Mouse (Mus musculus): ENCODE measurements at regions not wholly inside any gene's neighbourhood (a gene's known extent, or its start where the extent isn't known, plus 50 kb on each side); places are given as distances from the start of the nearest gene placed in this dataset.
"Not testable (repeated sequence)": the region's sequence is repeated elsewhere in the genome, so short reads cannot be mapped to it uniquely, and the experiment has no call there.

- 7% methylated on average over 3 of the region's 3 CpGs for WGBS
- peak; percentile 99 for DNase-seq (ENCODE audit: extremely low read depth, low read depth, low spot score)
- Histone ChIP-seq H3K4me3 (ENCODE audit: insufficient read depth, low read depth, low read length) (no peak overlapping the region), H3K9ac (ENCODE audit: low read depth, low read length) (no peak overlapping the region), H3K36me3 (ENCODE audit: control insufficient read depth, insufficient read depth, low read length) (no peaks in the 10 kb centered on the region), H3K27ac (replicated peaks; ENCODE audit: insufficient read depth, low read depth, low read length) (no peak overlapping the region), H3K4me1 (ENCODE audit: control insufficient read depth, insufficient read depth, low read length) (peaks cover 4% of the 10 kb centered on the region), H3K79me2 (ENCODE audit: control insufficient read depth, insufficient read depth, low read length) (no peaks in the 10 kb centered on the region), H3K27me3 (ENCODE audit: control insufficient read depth, insufficient read depth, low read length) (no peaks in the 10 kb centered on the region)
- TF ChIP-seq CTCF (IDR thresholded peaks at IDR 0.05; ENCODE audit: low read depth, low read length) (no peak), POLR2A (IDR thresholded peaks at IDR 0.05; ENCODE audit: extremely low read depth, insufficient read depth, low read length) (no peak)
These were observed 93.4 kb downstream of the Mettl4 start for GRCm38 (mm10) chr17:94656429-94656828.

DNA sequence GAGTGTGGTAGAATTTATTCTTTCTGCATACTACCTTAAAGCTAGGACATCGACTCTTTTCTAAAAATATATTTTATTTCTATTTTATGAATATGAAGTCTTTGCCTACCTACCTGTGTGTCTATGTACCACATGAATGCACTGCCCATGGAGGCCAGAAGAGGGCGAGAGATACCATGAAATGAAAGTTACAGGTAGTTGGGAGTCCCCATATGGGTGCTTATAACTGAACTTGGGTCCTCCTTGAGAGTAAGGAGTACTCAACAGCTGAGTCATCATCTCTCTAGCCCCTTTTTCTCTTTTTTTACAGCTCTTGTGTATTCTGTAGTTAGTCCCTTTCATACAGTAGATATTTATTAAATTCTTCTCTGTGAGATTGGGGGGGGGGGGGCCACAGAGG is 94.3 kb downstream of the Mettl4 start:
- Histone ChIP-seq H3K4me3 (ENCODE audit: insufficient read depth, low read depth, low read length) (no peak overlapping the region), H3K27ac (replicated peaks; ENCODE audit: insufficient read depth, low read depth, low read length) (no peak overlapping the region), H3K9ac (ENCODE audit: low read depth, low read length) (no peak overlapping the region), H3K27me3 (ENCODE audit: control insufficient read depth, insufficient read depth, low read length) (no peaks in the 10 kb centered on the region), H3K4me1 (ENCODE audit: control insufficient read depth, insufficient read depth, low read length) (peaks cover 4% of the 10 kb centered on the region), H3K36me3 (ENCODE audit: control insufficient read depth, insufficient read depth, low read length) (no peaks in the 10 kb centered on the region), H3K79me2 (ENCODE audit: control insufficient read depth, insufficient read depth, low read length) (no peaks in the 10 kb centered on the region)
- TF ChIP-seq CTCF (IDR thresholded peaks at IDR 0.05; ENCODE audit: low read depth, low read length) = 0 out of 2 replicates have a peak, but pooled peaks have one; percentile 17
- no peak for TF ChIP-seq POLR2A (IDR thresholded peaks at IDR 0.05; ENCODE audit: extremely low read depth, insufficient read depth, low read length)
- DNase-seq (ENCODE audit: extremely low read depth, low read depth, low spot score) = peak; percentile 9
- WGBS = 78% methylated on average over 2 of the region's 2 CpGs

GRCm38 (mm10) chr17:94654634-94655033 is 95.2 kb downstream of the Mettl4 start:
- DNase-seq (ENCODE audit: extremely low read depth, low read depth, low spot score) = no peak
- H3K36me3 ChIP-seq (ENCODE audit: control insufficient read depth, insufficient read depth, low read length) = no peaks in the 10 kb centered on the region
- H3K27ac ChIP-seq (replicated peaks; ENCODE audit: insufficient read depth, low read depth, low read length) = no peak overlapping the region
- H3K9ac ChIP-seq (ENCODE audit: low read depth, low read length) = no peak overlapping the region
- H3K27me3 ChIP-seq (ENCODE audit: control insufficient read depth, insufficient read depth, low read length) = no peaks in the 10 kb centered on the region
- WGBS = 92% methylated on average over 5 of the region's 5 CpGs
- no peaks in the 10 kb centered on the region for H3K79me2 ChIP-seq (ENCODE audit: control insufficient read depth, insufficient read depth, low read length)
- TF ChIP-seq CTCF (IDR thresholded peaks at IDR 0.05; ENCODE audit: low read depth, low read length) = no peak
- H3K4me1 ChIP-seq (ENCODE audit: control insufficient read depth, insufficient read depth, low read length) = peaks cover 4% of the 10 kb centered on the region
- H3K4me3 ChIP-seq (ENCODE audit: insufficient read depth, low read depth, low read length) = no peak overlapping the region

DNA sequence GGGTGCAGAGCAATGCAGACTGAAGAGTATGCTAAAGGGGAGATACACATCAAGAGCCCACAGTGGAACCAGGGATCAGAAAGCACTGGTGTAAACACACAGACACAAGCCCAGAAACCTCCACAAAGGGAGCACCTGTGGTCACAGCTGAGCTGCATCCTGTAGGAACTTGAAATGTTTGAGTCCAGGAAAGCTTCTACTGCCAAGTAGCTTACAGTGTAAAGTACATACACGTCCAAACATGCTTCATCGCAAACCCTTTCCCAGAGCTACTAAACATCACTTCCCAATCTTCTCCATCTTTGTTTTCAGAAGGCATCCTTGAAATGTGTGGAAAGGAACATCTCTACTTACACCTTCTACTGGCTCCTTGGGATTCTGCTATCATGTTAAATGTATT is 97.4 kb downstream of the Mettl4 start:
- H3K4me3 ChIP-seq (ENCODE audit: insufficient read depth, low read depth, low read length) = no peak overlapping the region
- H3K27me3 ChIP-seq (ENCODE audit: control insufficient read depth, insufficient read depth, low read length) = no peaks in the 10 kb centered on the region
- no peak for TF ChIP-seq POLR2A (IDR thresholded peaks at IDR 0.05; ENCODE audit: extremely low read depth, insufficient read depth, low read length)
- no peak for TF ChIP-seq CTCF (IDR thresholded peaks at IDR 0.05; ENCODE audit: low read depth, low read length)
- no peaks in the 10 kb centered on the region for H3K36me3 ChIP-seq (ENCODE audit: control insufficient read depth, insufficient read depth, low read length)
- H3K9ac ChIP-seq (ENCODE audit: low read depth, low read length) = no peak overlapping the region
- 81% methylated on average over 2 of the region's 2 CpGs for WGBS
- no peak overlapping the region for H3K27ac ChIP-seq (replicated peaks; ENCODE audit: insufficient read depth, low read depth, low read length)
- H3K4me1 ChIP-seq (ENCODE audit: control insufficient read depth, insufficient read depth, low read length) = peaks cover 4% of the 10 kb centered on the region
- DNase-seq (ENCODE audit: extremely low read depth, low read depth, low spot score) = no peak
- H3K79me2 ChIP-seq (ENCODE audit: control insufficient read depth, insufficient read depth, low read length) = no peaks in the 10 kb centered on the region

GRCm38 (mm10) chr17:94651517-94651916 is 98.3 kb downstream of the Mettl4 start:
- H3K79me2 ChIP-seq (ENCODE audit: control insufficient read depth, insufficient read depth, low read length); H3K4me3 ChIP-seq (ENCODE audit: insufficient read depth, low read depth, low read length); H3K27me3 ChIP-seq (ENCODE audit: control insufficient read depth, insufficient read depth, low read length); H3K9ac ChIP-seq (ENCODE audit: low read depth, low read length); H3K27ac ChIP-seq (replicated peaks; ENCODE audit: insufficient read depth, low read depth, low read length); H3K4me1 ChIP-seq (ENCODE audit: control insufficient read depth, insufficient read depth, low read length); DNase-seq (ENCODE audit: extremely low read depth, low read depth, low spot score); H3K36me3 ChIP-seq (ENCODE audit: control insufficient read depth, insufficient read depth, low read length): not testable (repeated sequence)
- WGBS = 45% methylated on average over 3 of the region's 3 CpGs
